Mouse (Mus musculus) central nervous system, embryonic 11.5 days (tissue): ENCODE results near the gene Arid3a. TPM values are rescaled to one million over a fixed set of nuclear protein-coding genes. Genes with fewer than 3 reads are reported as not detected.

Source experiments
- polyA plus RNA-seq: library from polyadenylated mRNA; depleted of rRNA; stranded (reverse); fragments of >200 nt; gene quantifications from 2 replicates; pipeline ENCODE4 v1.2.3, GENCODE M21; 2012; rRNA removed

Gene Arid3a
- polyA plus RNA-seq: 11.1 and 12.1 TPM in 2 replicates

GRCm38 (mm10) chr10:79926491-79927323 is at the start of gene Arid3a:
TSS of gene Arid3a (plus strand) at chr10:79927043.

GRCm38 (mm10) chr10:79886054-79886453 is 40.8 kb upstream of the Arid3a start, which contains the start of gene Elane:
TSS of gene Elane (plus strand) at chr10:79886247.

DNA sequence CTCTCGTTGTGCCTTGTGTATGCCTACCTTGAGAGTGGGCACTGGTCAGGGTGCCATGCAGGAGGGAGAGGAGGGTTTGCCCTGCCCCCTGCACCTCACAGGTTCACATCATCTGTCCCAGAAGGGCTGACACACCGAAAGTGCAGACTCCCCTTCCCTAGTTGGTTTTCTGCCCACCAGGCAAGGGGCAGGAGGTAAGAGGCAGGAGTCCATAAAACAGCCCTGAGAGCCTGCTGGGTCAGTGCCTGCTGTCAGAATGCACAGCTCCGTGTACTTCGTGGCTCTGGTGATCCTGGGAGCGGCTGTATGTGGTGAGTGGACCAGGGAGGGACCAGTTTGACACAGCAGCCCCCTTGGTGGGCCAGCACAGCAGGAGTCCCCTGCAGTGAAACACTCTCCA is 36.2 kb upstream of the Arid3a start, which contains the start of gene Cfd:
TSS of gene Cfd (plus strand) at position 184 of the 400 bp plus-strand sequence.

DNA sequence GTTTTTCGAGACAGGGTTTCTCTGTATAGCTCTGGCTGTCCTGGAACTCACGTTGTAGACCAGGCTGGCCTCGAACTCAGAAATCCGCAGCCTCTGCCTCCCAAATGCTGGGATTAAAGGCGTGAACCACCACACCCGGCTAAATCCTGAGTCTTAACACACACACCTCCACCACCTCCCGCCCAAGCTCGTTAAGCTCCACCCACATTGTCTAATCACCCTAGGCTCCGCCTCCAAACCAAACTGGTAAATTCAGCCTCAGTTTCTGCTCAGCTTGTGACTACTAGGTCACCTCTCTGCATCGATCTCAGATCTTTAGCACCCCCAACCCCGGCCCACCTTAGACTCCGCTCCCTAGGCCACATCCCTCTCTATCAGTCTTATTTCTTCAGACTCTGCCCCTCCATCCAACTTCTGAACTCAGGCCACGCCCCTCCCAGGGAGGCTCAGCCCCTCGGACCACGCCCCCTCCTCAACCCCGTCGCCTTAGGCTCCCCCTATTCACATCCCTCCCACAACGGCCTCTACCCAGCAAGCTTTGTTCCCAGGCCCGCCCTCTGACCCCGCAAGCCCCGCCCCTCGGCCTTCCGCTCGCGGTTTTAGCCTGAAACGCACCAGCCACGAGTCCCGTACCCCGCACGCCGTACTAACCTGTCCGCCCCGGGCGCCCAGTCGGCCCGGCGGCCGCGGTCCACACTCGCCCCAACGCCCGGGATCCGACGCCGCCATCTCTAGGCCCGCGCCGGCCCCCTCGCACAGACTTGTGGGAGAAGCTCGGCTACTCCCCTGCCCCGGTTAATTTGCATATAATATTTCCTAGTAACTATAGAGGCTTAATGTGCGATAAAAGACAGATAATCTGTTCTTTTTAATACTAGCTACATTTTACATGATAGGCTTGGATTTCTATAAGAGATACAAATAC is 18.4 kb upstream of the Arid3a start, which contains the start of gene Med16:
TSS of gene Med16 (minus strand) at position 757 of the 925 bp plus-strand sequence.

GRCm38 (mm10) chr10:79910556-79910955 is 16.3 kb upstream of the Arid3a start, which contains the start of gene Gm26602:
TSS of gene Gm26602 (plus strand) at chr10:79910856.

GRCm38 (mm10) chr10:79916808-79917531 is 9.9 kb upstream of the Arid3a start, which contains the start of gene Kiss1r:
TSS of gene Kiss1r (plus strand) at chr10:79916971.

GRCm38 (mm10) chr10:79920958-79921535 is 5.8 kb upstream of the Arid3a start, which contains the start of gene R3hdm4:
TSS of gene R3hdm4 (minus strand) at chr10:79921208.

GRCm38 (mm10) chr10:79959847-79960601 is 33.2 kb downstream of the Arid3a start, which contains the start of gene Wdr18:
TSS of gene Wdr18 (plus strand) at chr10:79960152.

GRCm38 (mm10) chr10:79970415-79971182 is 43.8 kb downstream of the Arid3a start, which contains the start of gene Grin3b:
TSS of gene Grin3b (plus strand) at chr10:79970715.

GRCm38 (mm10) chr10:79984195-79984816 is 57.5 kb downstream of the Arid3a start, which contains the start of gene Tmem259:
TSS of gene Tmem259 (minus strand) at chr10:79984330.

DNA sequence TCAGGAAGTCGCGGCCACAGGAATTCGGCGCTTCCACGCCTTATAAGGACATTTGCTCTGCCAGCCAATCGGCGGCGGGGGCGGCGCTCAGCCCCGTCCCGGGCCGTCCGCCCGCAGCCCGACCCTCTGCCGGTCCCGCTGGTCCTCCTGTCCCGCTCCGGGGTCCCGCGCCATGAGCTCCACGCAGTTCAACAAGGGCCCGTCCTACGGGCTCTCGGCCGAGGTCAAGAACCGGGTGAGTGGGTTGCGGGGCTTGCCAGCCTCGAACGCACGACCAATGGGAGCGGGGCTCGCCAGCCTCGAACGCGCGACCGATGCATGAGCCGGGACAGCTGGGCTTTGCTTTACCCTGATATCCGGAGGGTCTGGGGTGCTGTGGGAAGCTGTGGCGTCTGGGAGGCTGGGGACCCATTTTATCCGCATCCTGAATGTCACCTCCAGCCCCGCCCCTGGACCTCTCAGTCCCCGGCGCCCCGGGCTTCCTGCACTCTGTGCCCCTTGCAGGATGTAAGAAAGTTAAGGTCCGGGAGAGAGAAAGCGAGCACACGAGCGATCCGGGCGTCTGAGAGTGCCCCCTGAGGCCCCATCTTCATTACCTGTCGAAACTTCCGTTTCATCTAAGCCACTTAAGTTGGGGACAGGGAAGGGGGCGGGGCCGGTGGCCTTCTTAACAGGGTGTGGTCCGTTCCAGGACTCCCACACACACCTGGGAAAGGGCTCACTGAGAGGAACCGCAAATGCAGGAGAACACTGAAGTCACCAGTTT is 61.8 kb downstream of the Arid3a start, which contains the start of gene Cnn2:
TSS of gene Cnn2 (plus strand) at position 79 of the 766 bp plus-strand sequence.

GRCm38 (mm10) chr10:79996272-79997033 is 69.6 kb downstream of the Arid3a start, which contains the start of gene Abca7:
TSS of gene Abca7 (plus strand) at chr10:79996494.

Other genes with a start within 250 kb of the Arid3a start
- 177 and 195 TPM in 2 replicates for gene Cdc34, start 244.8 kb upstream of the Arid3a start, polyA plus RNA-seq
- 0.81 and 1.5 TPM in 2 replicates for gene Gzmm, start 238.0 kb upstream of the Arid3a start, polyA plus RNA-seq
- 332 and 473 TPM in 2 replicates for gene Bsg, start 222.6 kb upstream of the Arid3a start, polyA plus RNA-seq
- 1.0 and 1.2 TPM in 2 replicates for gene Hcn2, start 210.4 kb upstream of the Arid3a start, polyA plus RNA-seq
- gene Polrmt, start 180.5 kb upstream of the Arid3a start, polyA plus RNA-seq: 51.6 and 58.3 TPM in 2 replicates
- gene Fgf22, start 172.0 kb upstream of the Arid3a start, polyA plus RNA-seq: 0.08 and 0.26 TPM in 2 replicates
- 122 and 132 TPM in 2 replicates for gene Rnf126, start 160.1 kb upstream of the Arid3a start, polyA plus RNA-seq
- gene Fstl3, start 149.8 kb upstream of the Arid3a start, polyA plus RNA-seq: 1.00 and 2.3 TPM in 2 replicates
- 0.08 and 0.16 TPM in 2 replicates for gene Prss57, start 136.1 kb upstream of the Arid3a start, polyA plus RNA-seq
- gene Palm, start 133.5 kb upstream of the Arid3a start, polyA plus RNA-seq: 98.3 and 130 TPM in 2 replicates
- 0.64 and 0.96 TPM in 2 replicates for gene Misp, start 106.1 kb upstream of the Arid3a start, polyA plus RNA-seq
- 162 and 407 TPM in 2 replicates for gene Ptbp1, start 72.6 kb upstream of the Arid3a start, polyA plus RNA-seq
- 15.3 and 15.8 TPM in 2 replicates for gene Prtn3, start 52.6 kb upstream of the Arid3a start, polyA plus RNA-seq
- gene Plppr3, start 52.4 kb upstream of the Arid3a start, polyA plus RNA-seq: 256 and 339 TPM in 2 replicates
- 0.43 and 0.54 TPM in 2 replicates for gene Elane, start 40.8 kb upstream of the Arid3a start, polyA plus RNA-seq
- 0.09 and 0.50 TPM in 2 replicates for gene Cfd, start 36.2 kb upstream of the Arid3a start, polyA plus RNA-seq
- gene Med16, start 18.1 kb upstream of the Arid3a start, polyA plus RNA-seq: 47.8 and 59.6 TPM in 2 replicates
- not detected in 2 replicates for gene Gm26602, start 16.2 kb upstream of the Arid3a start, polyA plus RNA-seq
- 1.2 and 1.3 TPM in 2 replicates for gene Kiss1r, start 10.1 kb upstream of the Arid3a start, polyA plus RNA-seq
- 110 and 123 TPM in 2 replicates for gene R3hdm4, start 5.8 kb upstream of the Arid3a start, polyA plus RNA-seq
- gene Wdr18, start 33.1 kb downstream of the Arid3a start, polyA plus RNA-seq: 40.0 and 55.7 TPM in 2 replicates
- 0.28 and 0.39 TPM in 2 replicates for gene Grin3b, start 43.7 kb downstream of the Arid3a start, polyA plus RNA-seq
- gene Tmem259, start 57.3 kb downstream of the Arid3a start, polyA plus RNA-seq: 120 and 158 TPM in 2 replicates
- 66.5 and 128 TPM in 2 replicates for gene Cnn2, start 61.5 kb downstream of the Arid3a start, polyA plus RNA-seq
- 7.7 and 7.9 TPM in 2 replicates for gene Abca7, start 69.5 kb downstream of the Arid3a start, polyA plus RNA-seq
- 12.5 and 14.7 TPM in 2 replicates for gene Arhgap45, start 89.6 kb downstream of the Arid3a start, polyA plus RNA-seq
- 194 and 280 TPM in 2 replicates for gene Polr2e, start 112.8 kb downstream of the Arid3a start, polyA plus RNA-seq
- 416 and 440 TPM in 2 replicates for gene Gpx4, start 120.1 kb downstream of the Arid3a start, polyA plus RNA-seq
- gene Sbno2, start 178.5 kb downstream of the Arid3a start, polyA plus RNA-seq: 16.6 and 19.3 TPM in 2 replicates
- gene Stk11, start 188.8 kb downstream of the Arid3a start, polyA plus RNA-seq: 119 and 142 TPM in 2 replicates
- gene Atp5d, start 211.6 kb downstream of the Arid3a start, polyA plus RNA-seq: 329 and 334 TPM in 2 replicates
- 33.8 and 39.4 TPM in 2 replicates for gene Cbarp, start 213.8 kb downstream of the Arid3a start, polyA plus RNA-seq
- gene Midn, start 221.2 kb downstream of the Arid3a start, polyA plus RNA-seq: 171 and 228 TPM in 2 replicates
- gene Cirbp, start 238.9 kb downstream of the Arid3a start, polyA plus RNA-seq: 260 and 305 TPM in 2 replicates
- 15.7 and 18.1 TPM in 2 replicates for gene 1600002K03Rik, start 245.9 kb downstream of the Arid3a start, polyA plus RNA-seq